Mouse (Mus musculus): ENCODE results near the gene Mab21l2. TPM values are rescaled to one million over a fixed set of nuclear protein-coding genes. Genes with fewer than 3 reads are reported as not detected.
A peak's percentile ranks its signal among the peaks of the same experiment; 100 is the strongest.

Gene Mab21l2
- polyA plus RNA-seq, 1 experiment: not detected

GRCm38 (mm10) chr3:86559635-86560034 lies 11.2 kb upstream of the Mab21l2 start:
- no peak overlapping the region for H3K27ac ChIP-seq (ENCODE audit: insufficient read depth, low read depth, low read length)
- H3K4me1 ChIP-seq (ENCODE audit: control insufficient read depth, insufficient read depth, low read length): no peaks in the 10 kb centered on the region
- no peak overlapping the region for H3K4me3 ChIP-seq (ENCODE audit: insufficient read depth, low read depth, low read length)
- WGBS: 78% methylated on average over 4 of the region's 4 CpGs
- TF ChIP-seq POLR2A (IDR thresholded peaks at IDR 0.05; ENCODE audit: insufficient read depth, low read depth, low read length) (no peak), CTCF (IDR thresholded peaks at IDR 0.05; ENCODE audit: insufficient read depth, low read depth, low read length) (no peak)

- Histone ChIP-seq H3K4me1 (ENCODE audit: control insufficient read depth, insufficient read depth, low read length) (no peaks in the 10 kb centered on the region), H3K27ac (ENCODE audit: insufficient read depth, low read depth, low read length) (no peak overlapping the region), H3K4me3 (ENCODE audit: insufficient read depth, low read depth, low read length) (no peak overlapping the region)
- WGBS: 49% methylated on average over 1 of the region's 1 CpGs
- TF ChIP-seq POLR2A (IDR thresholded peaks at IDR 0.05; ENCODE audit: insufficient read depth, low read depth, low read length) (no peak), CTCF (IDR thresholded peaks at IDR 0.05; ENCODE audit: insufficient read depth, low read depth, low read length) (no peak)
Observed at GRCm38 (mm10) chr3:86558976-86559375, 10.5 kb upstream of the Mab21l2 start.

- WGBS: 92% methylated on average over 5 of the region's 5 CpGs
Observed at GRCm38 (mm10) chr3:86552170-86552569, 3.7 kb upstream of the Mab21l2 start.

GRCm38 (mm10) chr3:86551011-86551728 lies 2.7 kb upstream of the Mab21l2 start:
- TF ChIP-seq POLR2A (IDR thresholded peaks at IDR 0.05; ENCODE audit: insufficient read depth, low read depth, low read length): no peak
- no peak for TF ChIP-seq CTCF (IDR thresholded peaks at IDR 0.05; ENCODE audit: insufficient read depth, low read depth, low read length)
- H3K4me3 ChIP-seq (ENCODE audit: insufficient read depth, low read depth, low read length): no peak overlapping the region
- peaks cover 11% of the 10 kb centered on the region for H3K4me1 ChIP-seq (ENCODE audit: control insufficient read depth, insufficient read depth, low read length)
- H3K27ac ChIP-seq (ENCODE audit: insufficient read depth, low read depth, low read length): no peak overlapping the region
- WGBS: 69% methylated on average over 8 of the region's 8 CpGs

More at GRCm38 (mm10) chr3:86552170-86552569, 3.7 kb upstream of the Mab21l2 start:
- Histone ChIP-seq H3K4me1 (ENCODE audit: control insufficient read depth, insufficient read depth, low read length) (peaks cover 4% of the 10 kb centered on the region; the same call in 1 of the 2 replicates), H3K4me3 (ENCODE audit: insufficient read depth, low read depth, low read length) (no peak overlapping the region), H3K27ac (ENCODE audit: insufficient read depth, low read depth, low read length) (no peak overlapping the region)
- no peak for TF ChIP-seq POLR2A (IDR thresholded peaks at IDR 0.05; ENCODE audit: insufficient read depth, low read depth, low read length)

GRCm38 (mm10) chr3:86550301-86551010 lies 2.0 kb upstream of the Mab21l2 start:
- TF ChIP-seq POLR2A (IDR thresholded peaks at IDR 0.05; ENCODE audit: insufficient read depth, low read depth, low read length) (no peak), CTCF (IDR thresholded peaks at IDR 0.05; ENCODE audit: insufficient read depth, low read depth, low read length) (no peak)
- Histone ChIP-seq H3K27ac (ENCODE audit: insufficient read depth, low read depth, low read length) (no peak overlapping the region), H3K4me1 (ENCODE audit: control insufficient read depth, insufficient read depth, low read length) (peaks cover 11% of the 10 kb centered on the region), H3K4me3 (ENCODE audit: insufficient read depth, low read depth, low read length) (no peak overlapping the region)
- 80% methylated on average over 22 of the region's 22 CpGs for WGBS

- WGBS: 74% methylated on average over 42 of the region's 42 CpGs
- H3K27ac ChIP-seq (ENCODE audit: insufficient read depth, low read depth, low read length): no peak overlapping the region
- no peak for TF ChIP-seq CTCF (IDR thresholded peaks at IDR 0.05; ENCODE audit: insufficient read depth, low read depth, low read length)
- TF ChIP-seq POLR2A (IDR thresholded peaks at IDR 0.05; ENCODE audit: insufficient read depth, low read depth, low read length): no peak
- H3K4me1 ChIP-seq (ENCODE audit: control insufficient read depth, insufficient read depth, low read length): peaks cover 11% of the 10 kb centered on the region
- H3K4me3 ChIP-seq (ENCODE audit: insufficient read depth, low read depth, low read length): no peak overlapping the region
Observed at GRCm38 (mm10) chr3:86547251-86547791, 1.1 kb downstream of the Mab21l2 start.

- 0 out of 2 replicates have a peak overlapping the region, but pooled peaks have one; percentile 6 for H3K4me3 ChIP-seq (ENCODE audit: insufficient read depth, low read depth, low read length)
- TF ChIP-seq CTCF (IDR thresholded peaks at IDR 0.05; ENCODE audit: insufficient read depth, low read depth, low read length) (no peak), POLR2A (IDR thresholded peaks at IDR 0.05; ENCODE audit: insufficient read depth, low read depth, low read length) (no peak)
- H3K27ac ChIP-seq (ENCODE audit: insufficient read depth, low read depth, low read length): no peak overlapping the region
- H3K4me1 ChIP-seq (ENCODE audit: control insufficient read depth, insufficient read depth, low read length): peaks cover 11% of the 10 kb centered on the region
- WGBS: 53% methylated on average over 45 of the region's 45 CpGs
Observed at GRCm38 (mm10) chr3:86546471-86547250, 1.8 kb downstream of the Mab21l2 start.

- Histone ChIP-seq H3K27ac (ENCODE audit: insufficient read depth, low read depth, low read length) (no peak overlapping the region), H3K4me1 (ENCODE audit: control insufficient read depth, insufficient read depth, low read length) (peaks cover 11% of the 10 kb centered on the region), H3K4me3 (ENCODE audit: insufficient read depth, low read depth, low read length) (no peak overlapping the region)
- no peak for TF ChIP-seq POLR2A (IDR thresholded peaks at IDR 0.05; ENCODE audit: insufficient read depth, low read depth, low read length)
- 86% methylated on average over 5 of the region's 5 CpGs for WGBS
Observed at GRCm38 (mm10) chr3:86545945-86546344, 2.5 kb downstream of the Mab21l2 start.

Data from olfactory bulb, adult 2 months (tissue).